Mouse (Mus musculus): ENCODE results near the gene Amer3. TPM values are rescaled to one million over a fixed set of nuclear protein-coding genes. Genes with fewer than 3 reads are reported as not detected.
A peak's percentile ranks its signal among the peaks of the same experiment; 100 is the strongest.
"Not testable (repeated sequence)": the region's sequence is repeated elsewhere in the genome, so short reads cannot be mapped to it uniquely, and the experiment has no call there.

Amer3 gene
- total RNA-seq, 2 experiments from 2014 or later, result 36.6 to 37.5 TPM

GRCm38 (mm10) chr1:34600000-34600399 is 20.5 kb downstream of the Amer3 start:
- no peak for DNase-seq (ENCODE audit: low spot score in 2 of 2)

DNA sequence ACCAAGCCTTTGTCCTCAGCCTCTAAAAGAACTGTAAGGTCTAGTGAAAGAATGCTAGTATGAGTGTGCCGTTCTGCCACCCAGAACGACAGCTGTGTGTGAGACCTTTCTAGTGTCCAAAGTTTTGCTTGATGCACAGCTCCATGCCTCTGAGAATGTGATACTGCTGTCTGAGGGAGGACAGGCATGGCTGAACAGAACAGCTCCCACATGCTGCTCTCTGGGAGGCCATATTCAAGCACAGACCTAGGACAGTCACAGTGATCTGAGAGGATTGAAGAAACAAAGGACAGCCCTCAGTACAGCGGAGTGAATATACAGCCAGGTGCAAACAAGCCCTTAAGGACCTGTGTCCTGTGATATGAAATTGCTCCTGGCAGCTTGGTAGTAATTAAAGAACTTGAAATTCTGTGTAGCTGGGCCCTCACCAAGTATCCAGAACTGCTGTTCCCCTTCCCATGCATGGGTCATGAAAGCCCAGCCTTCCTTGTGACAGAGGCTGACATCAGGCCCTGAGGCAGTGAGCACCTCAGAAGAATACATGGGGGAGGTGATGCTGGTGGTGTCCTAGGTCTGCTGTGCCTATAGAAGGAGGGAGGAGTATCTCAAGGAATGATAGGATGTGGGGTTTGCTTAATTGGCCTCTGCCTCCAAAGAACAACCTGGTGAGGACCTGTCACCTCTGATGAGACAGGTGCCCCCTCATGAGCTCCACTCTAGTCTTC is 22.0 kb downstream of the Amer3 start:
- no peak for DNase-seq (ENCODE audit: low spot score in 2 of 2)

- peak; percentile 57 to 80 for DNase-seq (ENCODE audit: low spot score in 2 of 2)
Measured at GRCm38 (mm10) chr1:34602363-34602762, 22.9 kb downstream of the Amer3 start.

- DNase-seq (ENCODE audit: low spot score in 2 of 2), result no peak
Measured at GRCm38 (mm10) chr1:34613801-34614200, 34.3 kb downstream of the Amer3 start.

GRCm38 (mm10) chr1:34620116-34620515 is 40.7 kb downstream of the Amer3 start:
- not testable (repeated sequence) for DNase-seq (ENCODE audit: low spot score in 2 of 2)

DNA sequence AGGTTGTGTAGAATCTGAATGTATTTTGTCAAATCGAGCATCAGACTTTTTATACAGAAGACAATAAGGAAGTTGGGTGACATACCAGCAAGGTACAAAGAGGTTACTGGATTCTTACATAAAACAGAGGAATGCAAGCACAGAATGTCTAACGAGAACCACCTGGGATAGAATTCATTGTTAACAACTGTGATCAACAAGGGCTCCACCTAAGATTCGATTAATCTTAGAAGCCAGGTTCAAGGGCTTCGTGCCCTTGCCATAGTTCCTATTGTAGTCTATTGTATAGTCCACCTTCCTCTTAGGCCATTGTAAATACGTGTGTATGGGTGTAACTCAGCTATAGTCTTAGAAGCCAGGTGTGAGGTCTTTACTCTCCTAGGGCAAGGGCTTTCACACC is 41.3 kb downstream of the Amer3 start:
- not testable (repeated sequence) for DNase-seq (ENCODE audit: low spot score in 2 of 2)

- no peak for DNase-seq (ENCODE audit: low spot score in 2 of 2)
Measured at GRCm38 (mm10) chr1:34635711-34636110, 56.3 kb downstream of the Amer3 start.

Other genes with a start within 250 kb of the Amer3 start
- gene Ccdc115, start 140.0 kb upstream of the Amer3 start, total RNA-seq (2021), result 10 to 100 TPM; 16.7 to 17.8 TPM
- 10 to 100 TPM; 37.9 to 39.0 TPM for gene Imp4, start 139.8 kb upstream of the Amer3 start, total RNA-seq (2021)
- gene Ptpn18, start 119.9 kb upstream of the Amer3 start, total RNA-seq (2021), result 1 to 10 TPM; 2.8 to 4.6 TPM
- not detected for gene Prss39, start 81.2 kb upstream of the Amer3 start, total RNA-seq (2021)
- gene Cfc1, start 44.0 kb upstream of the Amer3 start, total RNA-seq (2021), result not detected
- not detected for gene Prss40, start 18.7 kb upstream of the Amer3 start, total RNA-seq (2021)

Measured in layer of hippocampus, adult 18-20 months (tissue).